Mouse (Mus musculus) C2C12 (cell line): ENCODE measurements around the gene Fbrs. TPM values are rescaled to one million over a fixed set of nuclear protein-coding genes. Genes with fewer than 3 reads are reported as not detected.
A peak's percentile ranks its signal among the peaks of the same experiment; 100 is the strongest.

Source experiments
- H3K27me3 ChIP-seq: one replicate; pipeline ENCODE4 v1.6.1; 2011; ENCODE audit not compliant: control insufficient read depth, insufficient read depth, insufficient read length
- H3K36me3 ChIP-seq: one replicate; pipeline ENCODE4 v1.6.1; 2011; ENCODE audit not compliant: control insufficient read depth, insufficient read depth
- H3K4me3 ChIP-seq: one replicate; pipeline ENCODE4 v1.5.1; 2011; ENCODE audit warnings: mild to moderate bottlenecking, control low read depth; ENCODE audit not compliant: poor library complexity, insufficient read depth, severe bottlenecking
- H3K79me2 ChIP-seq: one replicate; pipeline ENCODE4 v1.6.1; 2011; ENCODE audit not compliant: control insufficient read depth, insufficient read depth
- H3K79me3 ChIP-seq: one replicate; pipeline ENCODE4 v1.6.1; 2011; ENCODE audit warnings: low read depth, control low read depth
- H3ac ChIP-seq: one replicate; pipeline ENCODE3; 2011; ENCODE audit warnings: low read depth; ENCODE audit not compliant: control insufficient read depth, insufficient read length
- CEBPB ChIP-seq: IDR thresholded peaks from one replicate; pipeline ENCODE4 v1.6.1; 2011; ENCODE audit warnings: low read depth, mild to moderate bottlenecking, control low read depth, moderate library complexity
- CTCF ChIP-seq: IDR thresholded peaks from one replicate; pipeline ENCODE4 v1.5.1; 2011; ENCODE audit not compliant: control insufficient read depth, insufficient read depth, insufficient read length
- FOSL1 ChIP-seq: IDR thresholded peaks from one replicate; pipeline ENCODE4 v1.8.0; 2011; ENCODE audit warnings: mild to moderate bottlenecking, low read length; ENCODE audit not compliant: poor library complexity, insufficient read depth, severe bottlenecking
- MAX ChIP-seq: IDR thresholded peaks from one replicate; pipeline ENCODE4 v1.6.1; 2011; ENCODE audit warnings: mild to moderate bottlenecking, control low read depth
- MYOD1 ChIP-seq: IDR thresholded peaks from one replicate; pipeline ENCODE4 v1.6.1; 2011; ENCODE audit warnings: low read depth; ENCODE audit not compliant: control insufficient read depth, insufficient read length
- MYOG ChIP-seq: IDR thresholded peaks from one replicate; pipeline ENCODE4 v1.6.1; 2011; ENCODE audit not compliant: control insufficient read depth, insufficient read length; ENCODE audit errors: extremely low read depth
- USF1 ChIP-seq: IDR thresholded peaks from one replicate; pipeline ENCODE4 v1.6.1; 2011; ENCODE audit warnings: low read depth, mild to moderate bottlenecking, control low read depth, moderate library complexity
- polyA plus RNA-seq: library from polyadenylated mRNA; unstranded; fragments of >200 nt; fragmentation: generic; extraction: Trizol; gene quantifications from one replicate; pipeline ENCODE4 v1.2.1, GENCODE M21; 2012; ENCODE audit warnings: missing spikeins

Fbrs gene
- polyA plus RNA-seq, 1 experiment, result 20.9 TPM

GRCm38 (mm10) chr7:127473705-127474104 lies 5.3 kb upstream of the Fbrs start:
- peaks cover 38% of the 10 kb centered on the region for H3K36me3 ChIP-seq
- no peak overlapping the region for H3ac ChIP-seq

GRCm38 (mm10) chr7:127474378-127475070 lies 4.5 kb upstream of the Fbrs start:
- Histone ChIP-seq H3K36me3 (peaks cover 38% of the 10 kb centered on the region), H3K27me3 (no peaks in the 10 kb centered on the region), H3K79me2 (peaks cover 46% of the 10 kb centered on the region), H3K79me3 (peaks cover 14% of the 10 kb centered on the region), H3ac (no peak overlapping the region), H3K4me3 (no peak overlapping the region)
- TF ChIP-seq MYOG (no peak), CTCF (no peak), FOSL1 (no peak), CEBPB (no peak), MYOD1 (no peak), USF1 (no peak), MAX (no peak)

More at GRCm38 (mm10) chr7:127473705-127474104, 5.3 kb upstream of the Fbrs start:
- peaks cover 14% of the 10 kb centered on the region for H3K79me3 ChIP-seq
- H3K27me3 ChIP-seq, result no peaks in the 10 kb centered on the region
- no peak for TF ChIP-seq CTCF
- no peak for TF ChIP-seq MYOD1
- no peak for TF ChIP-seq MAX
- no peak for TF ChIP-seq CEBPB
- TF ChIP-seq USF1, result no peak
- TF ChIP-seq FOSL1, result no peak
- no peak for TF ChIP-seq MYOG
- H3K4me3 ChIP-seq, result no peak overlapping the region
- H3K79me2 ChIP-seq, result peaks cover 45% of the 10 kb centered on the region

GRCm38 (mm10) chr7:127475186-127475740 lies 3.7 kb upstream of the Fbrs start:
- TF ChIP-seq MYOG (no peak), FOSL1 (no peak)
- Histone ChIP-seq H3ac (no peak overlapping the region), H3K27me3 (no peaks in the 10 kb centered on the region), H3K4me3 (no peak overlapping the region), H3K79me3 (peaks cover 20% of the 10 kb centered on the region), H3K79me2 (peaks cover 48% of the 10 kb centered on the region), H3K36me3 (peaks cover 38% of the 10 kb centered on the region)

- peaks cover 45% of the 10 kb centered on the region for H3K36me3 ChIP-seq
- H3K79me3 ChIP-seq, result peaks cover 31% of the 10 kb centered on the region
- TF ChIP-seq MYOD1 (no peak), CTCF (no peak), MAX (no peak), CEBPB (no peak)
- no peak overlapping the region for H3ac ChIP-seq
- peaks cover 58% of the 10 kb centered on the region for H3K79me2 ChIP-seq
- no peak overlapping the region for H3K4me3 ChIP-seq
- no peaks in the 10 kb centered on the region for H3K27me3 ChIP-seq
Observed at GRCm38 (mm10) chr7:127476336-127476735, 2.7 kb upstream of the Fbrs start.

GRCm38 (mm10) chr7:127476855-127477254 lies 2.1 kb upstream of the Fbrs start:
- H3K4me3 ChIP-seq, result peak overlapping the region; percentile 11

More at GRCm38 (mm10) chr7:127476855-127477254, 2.1 kb upstream of the Fbrs start:
- Histone ChIP-seq H3K36me3 (peaks cover 47% of the 10 kb centered on the region), H3ac (no peak overlapping the region), H3K79me3 (peaks cover 34% of the 10 kb centered on the region), H3K27me3 (no peaks in the 10 kb centered on the region), H3K79me2 (peaks cover 61% of the 10 kb centered on the region)
- TF ChIP-seq FOSL1, result no peak
- no peak for TF ChIP-seq MAX
- TF ChIP-seq CEBPB, result no peak
- TF ChIP-seq USF1, result no peak
- no peak for TF ChIP-seq MYOD1
- TF ChIP-seq MYOG, result no peak
- no peak for TF ChIP-seq CTCF
